Mouse (Mus musculus) hindbrain, embryonic 11.5 days (tissue): ENCODE measurements around the gene Grk5. TPM values are rescaled to one million over a fixed set of nuclear protein-coding genes. Genes with fewer than 3 reads are reported as not detected.

Experiments
- ATAC-seq: fragments of 200-750 bp; cut with Nextera tagmentation; 2 replicates; pipeline ENCODE4 v1.8.0; 2017; ENCODE audit warnings: mild to moderate bottlenecking, moderate TSS enrichment, moderate library complexity; ENCODE audit not compliant: low FRiP score
- DNase-seq: peaks from one replicate; pipeline ENCODE4 v3.0.0-alpha.2; 2015; ENCODE audit warnings: low spot score
- H3K27ac ChIP-seq: fragments of 300-500 bp; sonication (generic); 2 replicates; pipeline ENCODE4 v1.5.1; 2014; ENCODE audit warnings: mild to moderate bottlenecking, low read depth, low read length
- H3K27me3 ChIP-seq: fragments of 300-500 bp; sonication (generic); 2 replicates; pipeline ENCODE4 v1.6.1; 2014; ENCODE audit warnings: mild to moderate bottlenecking, low read length, moderate library complexity, mixed read lengths; ENCODE audit not compliant: control insufficient read depth, insufficient read depth
- H3K36me3 ChIP-seq: fragments of 300-500 bp; sonication (generic); 2 replicates; pipeline ENCODE4 v1.6.1; 2014; ENCODE audit warnings: mild to moderate bottlenecking, low read length, moderate library complexity, mixed read lengths; ENCODE audit not compliant: control insufficient read depth, insufficient read depth
- H3K4me1 ChIP-seq: fragments of 300-500 bp; sonication (generic); replicated peaks from 2 replicates; pipeline ENCODE4 v1.6.1; 2014; ENCODE audit warnings: low read length, mixed read lengths; ENCODE audit not compliant: control insufficient read depth, insufficient read depth
- H3K4me2 ChIP-seq: fragments of 300-500 bp; sonication (generic); replicated peaks from 2 replicates; pipeline ENCODE4 v1.6.1; 2014; ENCODE audit warnings: mild to moderate bottlenecking, low read depth, low read length
- H3K4me3 ChIP-seq: fragments of 300-500 bp; sonication (generic); 2 replicates; pipeline ENCODE4 v1.5.1; 2014; ENCODE audit warnings: low read depth, low read length
- H3K9ac ChIP-seq: fragments of 300-500 bp; sonication (generic); 2 replicates; pipeline ENCODE4 v1.6.1; 2014; ENCODE audit warnings: low read depth, low read length
- H3K9me3 ChIP-seq: fragments of 300-500 bp; sonication (generic); 2 replicates; pipeline ENCODE4 v1.6.1; 2016; ENCODE audit warnings: low read length; ENCODE audit not compliant: control insufficient read depth
- WGBS: fragments of 180-500 bp; shearing (Covaris S2); extraction: QIAGEN DNeasy Blood & Tissue Kit; methylation state at CpG from one replicate; pipeline ENCODE4 v1.1.7; 2014; 5-methylcytosine and 5-hydroxymethylcytosine counted together
- polyA plus RNA-seq: library from polyadenylated mRNA; unstranded; fragments of >200 nt; fragmentation: Nextera tagmentation; extraction: Ambion mirVana; gene quantifications from 2 replicates; pipeline ENCODE4 v1.2.1, GENCODE M21; 2014

Gene Grk5
- polyA plus RNA-seq, 1 experiment from 2014 or later: 3.0 TPM

DNA sequence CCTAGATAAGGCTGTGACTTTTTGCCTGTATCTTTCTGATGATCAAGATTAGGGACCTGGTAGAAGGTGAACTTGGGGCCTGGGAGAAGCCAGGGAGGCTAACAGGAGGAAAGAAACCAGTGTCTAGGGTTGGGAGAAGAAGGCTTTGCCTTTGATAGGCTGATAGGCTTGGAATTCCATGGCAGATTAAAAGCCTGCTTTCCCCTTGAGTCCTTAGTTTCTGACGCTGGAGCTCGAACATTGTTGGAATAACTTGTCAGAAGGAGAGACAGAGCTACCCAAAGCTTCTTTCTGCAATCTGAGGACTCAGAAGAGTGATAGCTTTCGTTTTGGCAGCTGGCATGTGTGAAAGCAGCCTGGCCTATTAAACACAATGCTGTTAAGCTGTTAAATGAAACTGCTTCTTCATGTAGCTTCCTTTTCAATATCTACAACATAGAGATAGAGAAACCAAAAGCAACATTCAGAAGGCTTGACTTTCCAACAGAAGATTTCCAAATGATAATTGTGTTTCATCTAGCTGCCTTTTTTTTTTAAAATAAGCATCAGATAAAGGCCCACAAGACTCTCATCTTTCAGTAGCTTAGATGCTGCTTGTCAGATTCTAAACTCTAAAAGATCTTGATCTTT is 5.8 kb downstream of the Grk5 start:
- Histone ChIP-seq H3K4me2 (no peak overlapping the region), H3K4me3 (no peak overlapping the region), H3K4me1 (no peaks in the 10 kb centered on the region), H3K9ac (no peak overlapping the region), H3K27me3 (no peaks in the 10 kb centered on the region), H3K27ac (no peak overlapping the region), H3K9me3 (no peaks in the 10 kb centered on the region), H3K36me3 (no peaks in the 10 kb centered on the region)
- WGBS: 33% methylated on average over 3 of the region's 3 CpGs
- ATAC-seq: no peak
- no peak for DNase-seq

DNA sequence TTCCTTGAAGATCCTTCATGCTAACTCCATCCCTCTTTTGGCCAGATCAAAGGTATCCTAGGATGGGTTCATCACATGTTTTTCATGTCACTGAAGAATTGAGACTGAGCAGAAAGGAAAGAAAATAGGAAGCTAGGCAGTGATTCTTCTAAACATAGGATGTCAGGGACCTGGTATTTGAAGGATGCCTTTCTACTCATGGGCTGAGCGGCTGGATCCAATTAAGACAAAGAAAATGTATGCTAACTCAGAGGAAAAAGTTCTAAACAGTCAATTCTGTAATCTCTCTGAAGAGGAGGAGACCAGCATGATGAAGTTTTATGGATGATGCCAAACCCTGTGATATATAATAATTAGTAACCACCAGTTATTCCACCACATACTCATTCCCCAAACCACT is 13.6 kb downstream of the Grk5 start:
- Histone ChIP-seq H3K4me1 (no peaks in the 10 kb centered on the region), H3K27ac (no peak overlapping the region), H3K4me3 (no peak overlapping the region), H3K27me3 (no peaks in the 10 kb centered on the region), H3K9ac (no peak overlapping the region), H3K4me2 (no peak overlapping the region), H3K9me3 (no peaks in the 10 kb centered on the region), H3K36me3 (no peaks in the 10 kb centered on the region)
- DNase-seq (no peak), ATAC-seq (no peak)
- 57% methylated on average over 1 of the region's 1 CpGs for WGBS

- WGBS: 80% methylated on average over 1 of the region's 1 CpGs
- Histone ChIP-seq H3K4me2 (no peak overlapping the region), H3K4me3 (no peak overlapping the region), H3K27ac (no peak overlapping the region), H3K9me3 (no peaks in the 10 kb centered on the region), H3K4me1 (no peaks in the 10 kb centered on the region), H3K36me3 (no peaks in the 10 kb centered on the region), H3K9ac (no peak overlapping the region), H3K27me3 (no peaks in the 10 kb centered on the region)
- ATAC-seq (no peak), DNase-seq (no peak)
These were observed 14.4 kb downstream of the Grk5 start for GRCm38 (mm10) chr19:60903971-60904370.

- no peak overlapping the region for H3K9ac ChIP-seq
- H3K4me1 ChIP-seq: no peaks in the 10 kb centered on the region
- 94% methylated on average over 5 of the region's 5 CpGs for WGBS
- no peak overlapping the region for H3K27ac ChIP-seq
- ATAC-seq: no peak
- H3K9me3 ChIP-seq: no peaks in the 10 kb centered on the region
- H3K4me2 ChIP-seq: no peak overlapping the region
- H3K4me3 ChIP-seq: no peak overlapping the region
- DNase-seq: no peak
- no peaks in the 10 kb centered on the region for H3K27me3 ChIP-seq
- H3K36me3 ChIP-seq: no peaks in the 10 kb centered on the region
These were observed 15.9 kb downstream of the Grk5 start for GRCm38 (mm10) chr19:60905477-60905876.

GRCm38 (mm10) chr19:60910304-60910703 is 20.8 kb downstream of the Grk5 start:
- no peak overlapping the region for H3K4me2 ChIP-seq
- ATAC-seq (no peak), DNase-seq (no peak)
- H3K27ac ChIP-seq: no peak overlapping the region
- no peak overlapping the region for H3K9ac ChIP-seq
- H3K36me3 ChIP-seq: no peaks in the 10 kb centered on the region
- no peaks in the 10 kb centered on the region for H3K27me3 ChIP-seq
- no peaks in the 10 kb centered on the region for H3K4me1 ChIP-seq
- no peaks in the 10 kb centered on the region for H3K9me3 ChIP-seq
- H3K4me3 ChIP-seq: no peak overlapping the region

DNA sequence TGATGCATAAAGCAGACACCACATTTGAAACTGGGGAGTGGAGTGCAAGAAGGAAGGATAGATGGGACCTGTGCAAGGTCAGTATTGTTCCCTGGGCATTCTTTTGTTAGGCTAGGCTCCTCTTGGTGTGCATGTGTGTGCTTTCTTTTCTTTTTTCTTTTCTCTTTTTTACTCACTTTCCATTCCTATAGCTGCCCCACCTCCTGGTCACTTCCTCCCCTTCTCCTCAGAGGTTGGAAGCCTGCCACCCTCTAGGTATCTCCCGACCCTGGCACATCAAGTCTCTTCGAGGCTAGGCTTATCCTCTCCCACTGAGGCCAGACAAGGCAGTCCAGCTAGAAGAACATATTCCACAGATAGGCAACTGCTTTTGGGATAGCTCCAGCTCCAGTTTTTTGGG is 22.1 kb downstream of the Grk5 start:
- H3K9me3 ChIP-seq: no peaks in the 10 kb centered on the region
- no peak for ATAC-seq
- WGBS: 69% methylated on average over 2 of the region's 2 CpGs

GRCm38 (mm10) chr19:60915236-60915635 is 25.7 kb downstream of the Grk5 start:
- Histone ChIP-seq H3K9me3 (no peaks in the 10 kb centered on the region), H3K4me3 (no peak overlapping the region), H3K4me1 (no peaks in the 10 kb centered on the region), H3K27me3 (no peaks in the 10 kb centered on the region), H3K9ac (no peak overlapping the region), H3K4me2 (no peak overlapping the region), H3K27ac (no peak overlapping the region), H3K36me3 (no peaks in the 10 kb centered on the region)
- 61% methylated on average over 4 of the region's 4 CpGs for WGBS
- ATAC-seq (no peak), DNase-seq (no peak)

More for the DNA sequence above, 22.1 kb downstream of the Grk5 start:
- Histone ChIP-seq H3K4me1 (no peaks in the 10 kb centered on the region), H3K4me2 (no peak overlapping the region), H3K4me3 (no peak overlapping the region), H3K9ac (no peak overlapping the region), H3K27me3 (no peaks in the 10 kb centered on the region), H3K36me3 (no peaks in the 10 kb centered on the region), H3K27ac (no peak overlapping the region)
- DNase-seq: no peak

GRCm38 (mm10) chr19:60915862-60916261 is 26.3 kb downstream of the Grk5 start:
- WGBS: 96% methylated on average over 3 of the region's 3 CpGs
- Histone ChIP-seq H3K36me3 (no peaks in the 10 kb centered on the region), H3K9me3 (no peaks in the 10 kb centered on the region), H3K9ac (no peak overlapping the region), H3K4me2 (no peak overlapping the region), H3K27ac (no peak overlapping the region), H3K27me3 (no peaks in the 10 kb centered on the region), H3K4me1 (no peaks in the 10 kb centered on the region), H3K4me3 (no peak overlapping the region)
- no peak for ATAC-seq
- no peak for DNase-seq

DNA sequence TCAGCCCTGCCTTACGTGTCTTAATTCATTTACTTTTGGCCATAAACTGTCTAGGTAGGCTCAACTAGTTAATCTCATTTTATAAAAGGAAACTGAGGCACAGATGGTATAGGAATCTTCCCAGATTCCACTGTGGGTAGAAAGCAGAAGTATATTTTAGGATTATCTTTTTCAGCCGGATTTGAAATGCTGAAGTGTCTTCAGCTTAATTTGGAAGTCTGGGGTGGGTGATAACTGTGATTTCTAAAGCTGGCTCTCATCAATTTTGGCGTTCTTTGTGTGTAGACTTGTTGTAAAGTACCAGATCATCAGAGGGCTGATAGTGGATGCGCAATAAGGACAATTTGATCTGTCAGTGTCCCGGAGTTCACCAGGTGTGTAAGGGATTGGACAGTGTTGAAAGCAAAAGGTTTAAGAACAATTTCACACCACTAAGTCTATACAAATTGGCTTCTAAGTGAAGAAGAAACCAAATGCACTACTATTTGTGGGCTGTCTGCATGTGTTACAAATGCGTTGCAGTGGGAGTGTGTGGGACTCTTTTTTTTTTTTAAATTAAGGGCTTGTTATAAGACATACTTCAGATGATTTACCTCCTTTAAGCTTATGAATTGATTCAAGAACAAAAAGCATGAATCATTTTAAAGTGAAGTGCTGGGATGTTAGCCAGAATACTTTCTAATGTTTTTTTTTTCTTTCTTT is 27.5 kb downstream of the Grk5 start:
- Histone ChIP-seq H3K4me2 (no peak overlapping the region), H3K4me3 (no peak overlapping the region), H3K27ac (no peak overlapping the region), H3K36me3 (no peaks in the 10 kb centered on the region), H3K9me3 (no peaks in the 10 kb centered on the region), H3K9ac (no peak overlapping the region), H3K4me1 (no peaks in the 10 kb centered on the region), H3K27me3 (no peaks in the 10 kb centered on the region)
- WGBS: 91% methylated on average over 6 of the region's 6 CpGs
- DNase-seq: no peak
- no peak for ATAC-seq
